Mouse (Mus musculus): ENCODE results near the gene Pla2g16. TPM values are rescaled to one million over a fixed set of nuclear protein-coding genes. Genes with fewer than 3 reads are reported as not detected.

Pla2g16 gene
- polyA plus RNA-seq (2014; fragmentation: Nextera tagmentation; extraction: Ambion mirVana): 63.1 and 69.9 TPM in 2 replicates

- no peaks in the 10 kb centered on the region for H3K27me3 ChIP-seq (ENCODE audit: control insufficient read depth, insufficient read depth, low read length)
- no peaks in the 10 kb centered on the region for H3K9me3 ChIP-seq (ENCODE audit: control insufficient read depth, low read length)
- H3K4me2 ChIP-seq (ENCODE audit: low read length): peak within 1 kb of the TSS; percentile 82
- peaks cover 9% of the 10 kb centered on the region for H3K36me3 ChIP-seq (ENCODE audit: control insufficient read depth, insufficient read depth, low read length)
- peak within 1 kb of the TSS; percentile 66 to 79 for H3K27ac ChIP-seq (replicated peaks in 1 of 2; ENCODE audit: control insufficient read depth in 1 of 2, insufficient read depth in 1 of 2, low read depth in 2 of 2, low read length in 2 of 2)
- under 1% methylated on average over 27 of the region's 27 CpGs for WGBS
- H3K9ac ChIP-seq (ENCODE audit: low read length): peak within 1 kb of the TSS; percentile 76
- H3K4me3 ChIP-seq (ENCODE audit: control insufficient read depth in 1 of 2, insufficient read depth in 1 of 2, low read depth in 1 of 2, low read length in 2 of 2): peak within 1 kb of the TSS; percentile 57 to 63
- ATAC-seq (ENCODE audit: insufficient number of reproducible peaks, insufficient read depth, low FRiP score, low read depth): peak; percentile 87
- H3K4me1 ChIP-seq (ENCODE audit: control insufficient read depth in 2 of 2, insufficient read depth in 2 of 2, low read length in 2 of 2): peaks cover 7 to 15% of the 10 kb centered on the region in 2 experiments
Measured at GRCm38 (mm10) chr19:7557328-7557822, at the start of gene Pla2g16. Pla2g16 (plus strand) TSS chr19:7557459.

GRCm38 (mm10) chr19:7508026-7508425 lies 49.2 kb upstream of the Pla2g16 start:
- ATAC-seq (ENCODE audit: insufficient number of reproducible peaks, insufficient read depth, low FRiP score, low read depth): no peak
- no peaks in the 10 kb centered on the region for H3K9me3 ChIP-seq (ENCODE audit: control insufficient read depth, low read length)
- peaks cover 2 to 9% of the 10 kb centered on the region in 2 experiments; a peak in 2 of 4 replicates for H3K4me1 ChIP-seq (ENCODE audit: control insufficient read depth in 2 of 2, insufficient read depth in 2 of 2, low read length in 2 of 2)
- no peaks in the 10 kb centered on the region for H3K27me3 ChIP-seq (ENCODE audit: control insufficient read depth, insufficient read depth, low read length)
- H3K36me3 ChIP-seq (ENCODE audit: control insufficient read depth, insufficient read depth, low read length): peaks cover 34% of the 10 kb centered on the region
- H3K4me2 ChIP-seq (ENCODE audit: low read length): no peak overlapping the region
- H3K27ac ChIP-seq (replicated peaks in 1 of 2; ENCODE audit: control insufficient read depth in 1 of 2, insufficient read depth in 1 of 2, low read depth in 2 of 2, low read length in 2 of 2): no peak overlapping the region
- H3K4me3 ChIP-seq (ENCODE audit: control insufficient read depth in 1 of 2, insufficient read depth in 1 of 2, low read depth in 1 of 2, low read length in 2 of 2): no peak overlapping the region
- H3K9ac ChIP-seq (ENCODE audit: low read length): no peak overlapping the region
- 48% methylated on average over 4 of the region's 4 CpGs for WGBS

GRCm38 (mm10) chr19:7516437-7516836 lies 40.8 kb upstream of the Pla2g16 start:
- H3K27me3 ChIP-seq (ENCODE audit: control insufficient read depth, insufficient read depth, low read length): no peaks in the 10 kb centered on the region
- ATAC-seq (ENCODE audit: insufficient number of reproducible peaks, insufficient read depth, low FRiP score, low read depth): no peak
- no peak overlapping the region for H3K9ac ChIP-seq (ENCODE audit: low read length)
- H3K4me3 ChIP-seq (ENCODE audit: control insufficient read depth in 1 of 2, insufficient read depth in 1 of 2, low read depth in 1 of 2, low read length in 2 of 2): no peak overlapping the region
- no peaks in the 10 kb centered on the region for H3K9me3 ChIP-seq (ENCODE audit: control insufficient read depth, low read length)
- H3K4me2 ChIP-seq (ENCODE audit: low read length): no peak overlapping the region
- 73% methylated on average over 1 of the region's 1 CpGs for WGBS
- peaks cover 43% of the 10 kb centered on the region for H3K36me3 ChIP-seq (ENCODE audit: control insufficient read depth, insufficient read depth, low read length)
- H3K4me1 ChIP-seq (ENCODE audit: control insufficient read depth in 2 of 2, insufficient read depth in 2 of 2, low read length in 2 of 2): no peaks in the 10 kb centered on the region
- no peak overlapping the region for H3K27ac ChIP-seq (replicated peaks in 1 of 2; ENCODE audit: control insufficient read depth in 1 of 2, insufficient read depth in 1 of 2, low read depth in 2 of 2, low read length in 2 of 2)

GRCm38 (mm10) chr19:7521619-7522018 lies 35.6 kb upstream of the Pla2g16 start:
- Histone ChIP-seq H3K27me3 (ENCODE audit: control insufficient read depth, insufficient read depth, low read length) (no peaks in the 10 kb centered on the region), H3K9me3 (ENCODE audit: control insufficient read depth, low read length) (0 out of 2 replicates have a peak, but pooled peaks cover 5% of the 10 kb centered on the region), H3K36me3 (ENCODE audit: control insufficient read depth, insufficient read depth, low read length) (peaks cover 71% of the 10 kb centered on the region), H3K27ac (replicated peaks in 1 of 2; ENCODE audit: control insufficient read depth in 1 of 2, insufficient read depth in 1 of 2, low read depth in 2 of 2, low read length in 2 of 2) (no peak overlapping the region), H3K4me1 (ENCODE audit: control insufficient read depth in 2 of 2, insufficient read depth in 2 of 2, low read length in 2 of 2) (no peaks in the 10 kb centered on the region), H3K4me2 (ENCODE audit: low read length) (no peak overlapping the region), H3K9ac (ENCODE audit: low read length) (no peak overlapping the region), H3K4me3 (ENCODE audit: control insufficient read depth in 1 of 2, insufficient read depth in 1 of 2, low read depth in 1 of 2, low read length in 2 of 2) (no peak overlapping the region)
- ATAC-seq (ENCODE audit: insufficient number of reproducible peaks, insufficient read depth, low FRiP score, low read depth): no peak
- WGBS: 89% methylated on average over 3 of the region's 3 CpGs

- Histone ChIP-seq H3K9me3 (ENCODE audit: control insufficient read depth, low read length) (0 out of 2 replicates have a peak, but pooled peaks cover 5% of the 10 kb centered on the region), H3K36me3 (ENCODE audit: control insufficient read depth, insufficient read depth, low read length) (peaks cover 71% of the 10 kb centered on the region), H3K4me2 (ENCODE audit: low read length) (no peak overlapping the region), H3K9ac (ENCODE audit: low read length) (no peak overlapping the region), H3K4me1 (ENCODE audit: control insufficient read depth in 2 of 2, insufficient read depth in 2 of 2, low read length in 2 of 2) (no peaks in the 10 kb centered on the region), H3K27me3 (ENCODE audit: control insufficient read depth, insufficient read depth, low read length) (no peaks in the 10 kb centered on the region), H3K4me3 (ENCODE audit: control insufficient read depth in 1 of 2, insufficient read depth in 1 of 2, low read depth in 1 of 2, low read length in 2 of 2) (no peak overlapping the region), H3K27ac (replicated peaks in 1 of 2; ENCODE audit: control insufficient read depth in 1 of 2, insufficient read depth in 1 of 2, low read depth in 2 of 2, low read length in 2 of 2) (no peak overlapping the region)
- ATAC-seq (ENCODE audit: insufficient number of reproducible peaks, insufficient read depth, low FRiP score, low read depth): no peak
- WGBS: 96% methylated on average over 2 of the region's 2 CpGs
Measured at GRCm38 (mm10) chr19:7522856-7523255, 34.4 kb upstream of the Pla2g16 start.

- Histone ChIP-seq H3K9ac (ENCODE audit: low read length) (no peak overlapping the region), H3K27ac (replicated peaks in 1 of 2; ENCODE audit: control insufficient read depth in 1 of 2, insufficient read depth in 1 of 2, low read depth in 2 of 2, low read length in 2 of 2) (no peak overlapping the region), H3K4me2 (ENCODE audit: low read length) (no peak overlapping the region), H3K4me3 (ENCODE audit: control insufficient read depth in 1 of 2, insufficient read depth in 1 of 2, low read depth in 1 of 2, low read length in 2 of 2) (no peak overlapping the region), H3K4me1 (ENCODE audit: control insufficient read depth in 2 of 2, insufficient read depth in 2 of 2, low read length in 2 of 2) (no peaks in the 10 kb centered on the region), H3K27me3 (ENCODE audit: control insufficient read depth, insufficient read depth, low read length) (no peaks in the 10 kb centered on the region), H3K36me3 (ENCODE audit: control insufficient read depth, insufficient read depth, low read length) (peaks cover 73% of the 10 kb centered on the region), H3K9me3 (ENCODE audit: control insufficient read depth, low read length) (0 out of 2 replicates have a peak, but pooled peaks cover 5% of the 10 kb centered on the region)
- no peak for ATAC-seq (ENCODE audit: insufficient number of reproducible peaks, insufficient read depth, low FRiP score, low read depth)
- WGBS: 87% methylated on average over 1 of the region's 1 CpGs
Measured at GRCm38 (mm10) chr19:7523292-7523691, 34.0 kb upstream of the Pla2g16 start.

- peaks cover 73% of the 10 kb centered on the region for H3K36me3 ChIP-seq (ENCODE audit: control insufficient read depth, insufficient read depth, low read length)
- no peaks in the 10 kb centered on the region for H3K27me3 ChIP-seq (ENCODE audit: control insufficient read depth, insufficient read depth, low read length)
- ATAC-seq (ENCODE audit: insufficient number of reproducible peaks, insufficient read depth, low FRiP score, low read depth): no peak
- H3K4me2 ChIP-seq (ENCODE audit: low read length): no peak overlapping the region
- H3K27ac ChIP-seq (replicated peaks in 1 of 2; ENCODE audit: control insufficient read depth in 1 of 2, insufficient read depth in 1 of 2, low read depth in 2 of 2, low read length in 2 of 2): no peak overlapping the region
- H3K4me1 ChIP-seq (ENCODE audit: control insufficient read depth in 2 of 2, insufficient read depth in 2 of 2, low read length in 2 of 2): no peaks in the 10 kb centered on the region
- no peak overlapping the region for H3K9ac ChIP-seq (ENCODE audit: low read length)
- H3K9me3 ChIP-seq (ENCODE audit: control insufficient read depth, low read length): 0 out of 2 replicates have a peak, but pooled peaks cover 5% of the 10 kb centered on the region
- no peak overlapping the region for H3K4me3 ChIP-seq (ENCODE audit: control insufficient read depth in 1 of 2, insufficient read depth in 1 of 2, low read depth in 1 of 2, low read length in 2 of 2)
Measured at GRCm38 (mm10) chr19:7523781-7524180, 33.5 kb upstream of the Pla2g16 start.

- peaks cover 82% of the 10 kb centered on the region for H3K36me3 ChIP-seq (ENCODE audit: control insufficient read depth, insufficient read depth, low read length)
- 77% methylated on average over 3 of the region's 3 CpGs for WGBS
Measured at GRCm38 (mm10) chr19:7524879-7525278, 32.4 kb upstream of the Pla2g16 start.

More at GRCm38 (mm10) chr19:7524879-7525278, 32.4 kb upstream of the Pla2g16 start:
- H3K9ac ChIP-seq (ENCODE audit: low read length): no peak overlapping the region
- ATAC-seq (ENCODE audit: insufficient number of reproducible peaks, insufficient read depth, low FRiP score, low read depth): no peak
- no peaks in the 10 kb centered on the region for H3K4me1 ChIP-seq (ENCODE audit: control insufficient read depth in 2 of 2, insufficient read depth in 2 of 2, low read length in 2 of 2)
- H3K4me2 ChIP-seq (ENCODE audit: low read length): no peak overlapping the region
- no peaks in the 10 kb centered on the region for H3K27me3 ChIP-seq (ENCODE audit: control insufficient read depth, insufficient read depth, low read length)
- H3K9me3 ChIP-seq (ENCODE audit: control insufficient read depth, low read length): 0 out of 2 replicates have a peak, but pooled peaks cover 5% of the 10 kb centered on the region
- no peak overlapping the region for H3K4me3 ChIP-seq (ENCODE audit: control insufficient read depth in 1 of 2, insufficient read depth in 1 of 2, low read depth in 1 of 2, low read length in 2 of 2)
- no peak overlapping the region for H3K27ac ChIP-seq (replicated peaks in 1 of 2; ENCODE audit: control insufficient read depth in 1 of 2, insufficient read depth in 1 of 2, low read depth in 2 of 2, low read length in 2 of 2)

Data from heart, embryonic 14.5 days (tissue).